Mouse (Mus musculus) CH12.LX (cell line): ENCODE results near the gene Gbgt1. TPM values are rescaled to one million over a fixed set of nuclear protein-coding genes. Genes with fewer than 3 reads are reported as not detected.

Source experiments
- DNase-seq: peaks from one replicate; pipeline ENCODE4 v3.0.0-alpha.2; 2013; ENCODE audit errors: extremely low read depth
- H3K27ac ChIP-seq: 2 replicates; pipeline ENCODE4 v1.5.1; 2012; ENCODE audit warnings: low read depth, mild to moderate bottlenecking, control low read depth, moderate library complexity; ENCODE audit not compliant: insufficient read depth
- H3K27me3 ChIP-seq: replicated peaks from 2 replicates; pipeline ENCODE3; 2012; ENCODE audit warnings: inconsistent platforms
- H3K36me3 ChIP-seq, 2 experiments: replicated peaks in 1 of 2; 2 replicates each; pipeline versions ENCODE3 to v1.6.1; 2012; ENCODE audit warnings: inconsistent platforms in 1 of 2, low read length in 1 of 2, mild to moderate bottlenecking in 1 of 2, mixed read lengths in 1 of 2, moderate library complexity in 1 of 2; ENCODE audit not compliant: control insufficient read depth in 1 of 2, insufficient read depth in 1 of 2
- H3K4me1 ChIP-seq, 2 experiments: 2 replicates each; pipeline ENCODE4 v1.6.1; 2012; ENCODE audit warnings: inconsistent platforms in 1 of 2, moderate library complexity in 1 of 2; ENCODE audit not compliant: insufficient read depth in 2 of 2, control insufficient read depth in 1 of 2
- H3K4me2 ChIP-seq: 2 replicates; pipeline ENCODE4 v1.6.1; 2012; ENCODE audit warnings: low read depth, mild to moderate bottlenecking, control low read depth; ENCODE audit not compliant: poor library complexity, insufficient read depth, severe bottlenecking
- H3K4me3 ChIP-seq, 3 experiments: fragments of 150-350 bp in 1 of 3; sonication (generic) in 1 of 3; replicated peaks in 1 of 3; 2 replicates each; pipeline versions ENCODE3 to v1.5.1; 2011 to 2012; ENCODE audit warnings: low read depth in 2 of 3, low read length in 2 of 3, mild to moderate bottlenecking in 2 of 3, moderate library complexity in 2 of 3, control low read depth in 1 of 3, improper control_type of control experiment in 1 of 3, inconsistent platforms in 1 of 3, mixed read lengths in 1 of 3; ENCODE audit not compliant: poor library complexity in 1 of 3
- H3K79me2 ChIP-seq: replicated peaks from 2 replicates; pipeline ENCODE4 v1.6.1; 2012; ENCODE audit warnings: mild to moderate bottlenecking, moderate library complexity; ENCODE audit not compliant: control insufficient read depth, poor library complexity, insufficient read depth, severe bottlenecking; ENCODE audit errors: extremely low read depth
- H3K9ac ChIP-seq: 2 replicates; pipeline ENCODE4 v1.6.1; 2012; ENCODE audit warnings: low read depth, mild to moderate bottlenecking, control low read depth, moderate library complexity; ENCODE audit not compliant: insufficient read depth
- H3K9me3 ChIP-seq: replicated peaks from 2 replicates; pipeline ENCODE3; 2012; ENCODE audit warnings: low read length, inconsistent platforms, mixed read lengths
- BHLHE40 ChIP-seq: IDR thresholded peaks from 2 replicates; pipeline ENCODE4 v1.6.1; 2011; ENCODE audit warnings: mild to moderate bottlenecking, low read depth, low read length, improper control_type of control experiment
- CTCF ChIP-seq, 2 experiments: IDR thresholded peaks in 1 of 2; conservative IDR thresholded peaks in 1 of 2; 2 replicates each; pipeline ENCODE4 v1.5.1; 2011 to 2012; ENCODE audit warnings: low read depth in 2 of 2, low read length in 2 of 2, improper control_type of control experiment in 1 of 2, inconsistent platforms in 1 of 2, mild to moderate bottlenecking in 1 of 2, moderate library complexity in 1 of 2
- HCFC1 ChIP-seq: IDR thresholded peaks from 2 replicates; pipeline ENCODE4 v1.6.1; 2012; ENCODE audit warnings: low read depth, mild to moderate bottlenecking, inconsistent platforms, low read length, improper control_type of control experiment
- IRF4 ChIP-seq: IDR thresholded peaks from 2 replicates; pipeline ENCODE4 v1.6.1; 2014; ENCODE audit warnings: low read depth, mild to moderate bottlenecking, inconsistent platforms, low read length, improper control_type of control experiment
- JUN ChIP-seq: IDR thresholded peaks from 2 replicates; pipeline ENCODE4 v1.6.1; 2011; ENCODE audit warnings: low read depth, mild to moderate bottlenecking, low read length, improper control_type of control experiment, moderate library complexity; ENCODE audit not compliant: insufficient read depth
- KAT2A ChIP-seq: IDR thresholded peaks from 2 replicates; pipeline ENCODE4 v1.6.1; 2012; ENCODE audit warnings: low read length, improper control_type of control experiment, inconsistent platforms; ENCODE audit not compliant: insufficient replicate concordance
- MAX ChIP-seq: IDR thresholded peaks from 2 replicates; pipeline ENCODE4 v1.6.1; 2011; ENCODE audit warnings: low read length, improper control_type of control experiment
- MXI1 ChIP-seq: IDR thresholded peaks from 2 replicates; pipeline ENCODE4 v1.6.1; 2011; ENCODE audit warnings: mild to moderate bottlenecking, low read depth, low read length, improper control_type of control experiment
- MYC ChIP-seq: IDR thresholded peaks from 2 replicates; pipeline ENCODE4 v1.6.1; 2011; ENCODE audit warnings: low read depth, mild to moderate bottlenecking, improper control_type of control experiment, low read length
- NRF1 ChIP-seq: IDR thresholded peaks from 2 replicates; pipeline ENCODE4 v1.6.1; 2014; ENCODE audit warnings: low read depth, mild to moderate bottlenecking, inconsistent platforms, low read length, improper control_type of control experiment, moderate library complexity
- PAX5 ChIP-seq: IDR thresholded peaks from 2 replicates; pipeline ENCODE4 v1.6.1; 2012; ENCODE audit warnings: low read length, inconsistent platforms, mixed read lengths
- POLR2A ChIP-seq: IDR thresholded peaks from 2 replicates; pipeline ENCODE4 v1.6.1; 2011; ENCODE audit warnings: low read depth, mild to moderate bottlenecking, improper control_type of control experiment, low read length
- POLR2AphosphoS2 ChIP-seq: IDR thresholded peaks from 2 replicates; pipeline ENCODE4 v1.6.1; 2011; ENCODE audit warnings: low read depth, low read length, improper control_type of control experiment
- SMC3 ChIP-seq: IDR thresholded peaks from 2 replicates; pipeline ENCODE4 v1.6.1; 2011; ENCODE audit warnings: low read depth, low read length, improper control_type of control experiment
- TBP ChIP-seq: conservative IDR thresholded peaks from 2 replicates; pipeline ENCODE4 v1.6.1; 2011; ENCODE audit warnings: low read depth, low read length, improper control_type of control experiment
- UBTF ChIP-seq: IDR thresholded peaks from 2 replicates; pipeline ENCODE4 v1.6.1; 2012; ENCODE audit warnings: low read depth, mild to moderate bottlenecking, inconsistent platforms, low read length, improper control_type of control experiment, moderate library complexity
- USF1 ChIP-seq: IDR thresholded peaks from 2 replicates; pipeline ENCODE4 v1.6.1; 2014; ENCODE audit warnings: low read depth, mild to moderate bottlenecking, inconsistent platforms, low read length, improper control_type of control experiment
- ZNF384 ChIP-seq: IDR thresholded peaks from 2 replicates; pipeline ENCODE4 v1.6.1; 2012; ENCODE audit warnings: low read depth, low read length, improper control_type of control experiment, inconsistent platforms
- dilution Hi-C: fragments of 300-500 bp; cut with MboI; formaldehyde crosslinking; loops from 2 replicates; pipeline ENCODE4 v1.14.3; 2020; ENCODE audit warnings: low sequenced_read_pairs; ENCODE audit not compliant: extremely low pct_unique_long_range_greater_than_20kb, extremely low pct_ligation_motif_present
- in situ Hi-C: fragments of 300-500 bp; cut with MboI; formaldehyde crosslinking; loops from 3 replicates; pipeline ENCODE4 v1.14.3; 2019; ENCODE audit warnings: low sequenced_read_pairs, low pct_ligation_motif_present, low pct_unique_long_range_greater_than_20kb, mixed read lengths
- polyA plus RNA-seq: library from polyadenylated mRNA; unstranded; fragments of >175 nt; gene quantifications from 2 replicates; pipeline ENCODE4 v1.2.1, GENCODE M21; 2012; ENCODE audit warnings: low read depth; ENCODE audit not compliant: insufficient read length
- total RNA-seq, 2 experiments: library from RNA; depleted of rRNA; stranded (reverse); fragments of 300-350 nt in 1 of 2; fragments of >200 nt in 1 of 2; gene quantifications; 2 replicates each; pipeline ENCODE4 v1.2.3; 2012 to 2014

Gbgt1 gene
- total and polyA plus RNA-seq, 3 experiments, result not detected

DNA sequence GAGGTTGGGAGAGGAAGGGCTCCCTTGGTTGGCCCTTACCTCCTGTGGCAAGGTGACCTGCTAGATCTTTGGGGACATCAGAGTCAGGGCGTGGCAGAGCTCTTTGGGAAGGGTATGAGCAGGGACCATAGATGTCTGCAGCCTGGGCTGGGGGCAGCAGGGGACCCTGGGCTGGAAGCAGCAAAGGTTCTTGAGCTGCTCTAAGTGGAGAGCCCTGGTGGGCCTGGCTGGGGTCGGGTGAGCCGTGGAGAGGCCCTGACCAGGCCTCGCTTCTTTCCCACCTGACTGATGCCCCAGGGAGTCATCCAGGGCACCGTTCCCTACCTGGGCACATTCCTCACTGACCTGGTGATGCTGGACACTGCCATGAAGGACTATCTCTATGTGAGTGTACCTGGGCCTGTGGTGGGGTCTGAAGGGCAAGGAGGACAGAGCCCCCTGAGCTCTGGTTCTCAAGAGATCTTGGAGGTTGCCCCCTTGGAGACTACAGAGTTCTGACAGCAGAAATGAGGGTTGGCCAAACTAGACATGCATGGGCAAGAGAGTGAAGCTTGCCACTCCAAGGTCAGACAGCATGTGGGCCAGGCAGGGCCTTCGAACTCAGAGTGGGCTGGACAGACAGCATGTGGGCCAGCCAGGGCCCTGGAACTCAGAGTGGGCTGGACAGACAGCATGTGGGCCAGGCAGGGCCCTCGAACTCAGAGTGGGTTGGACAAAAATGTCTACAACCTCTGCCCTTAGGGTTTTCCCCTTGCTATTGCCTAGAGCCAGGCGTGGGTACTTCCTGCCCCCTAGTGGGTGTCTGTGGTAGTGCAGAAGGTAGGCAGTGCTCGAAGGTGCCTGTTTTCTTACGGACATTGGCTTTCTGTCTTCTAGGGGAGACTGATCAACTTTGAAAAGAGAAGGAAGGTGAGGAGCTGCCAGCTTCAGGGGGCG lies 50.8 kb downstream of the Gbgt1 start (continued):
- no peak for TF ChIP-seq PAX5
- no peak for TF ChIP-seq UBTF
- no peak for TF ChIP-seq MXI1
- TF ChIP-seq KAT2A, result no peak
- TF ChIP-seq ZNF384, result no peak
- TF ChIP-seq HCFC1, result no peak
- TF ChIP-seq IRF4, result 0 out of 2 replicates have a peak, but pooled peaks have one; percentile 52
- TF ChIP-seq POLR2A, result no peak
- TF ChIP-seq NRF1, result no peak
- no peak for TF ChIP-seq USF1
- no peak for TF ChIP-seq TBP
- TF ChIP-seq MAX, result 0 out of 2 replicates have a peak, but pooled peaks have one; percentile 46

GRCm38 (mm10) chr2:28549157-28549556 lies 52.5 kb downstream of the Gbgt1 start:
- Histone ChIP-seq H3K4me3 (no peak overlapping the region), H3K27me3 (no peaks in the 10 kb centered on the region), H3K79me2 (no peaks in the 10 kb centered on the region), H3K4me1 (peaks cover 7 to 24% of the 10 kb centered on the region in 2 experiments), H3K4me2 (no peak overlapping the region), H3K27ac (no peak overlapping the region)
- in situ Hi-C loops, result loop anchor here (5.0 kb wide), 1 partner anchor 37 kb away; the partner anchor contains the start of gene Ralgds
- no peak for TF ChIP-seq JUN
- TF ChIP-seq MYC, result no peak
- no peak for TF ChIP-seq PAX5
- no peak for TF ChIP-seq POLR2AphosphoS2
- TF ChIP-seq SMC3, result no peak
- TF ChIP-seq CTCF (conservative IDR thresholded peaks at IDR 0.05 in 1 of 2, IDR thresholded peaks at IDR 0.05 in 1 of 2; ENCODE audit: low read depth in 2 of 2, low read length in 2 of 2), result no peak
- TF ChIP-seq HCFC1, result no peak
- no peak for TF ChIP-seq IRF4
- TF ChIP-seq BHLHE40, result no peak
- TF ChIP-seq MXI1, result no peak
- TF ChIP-seq NRF1, result no peak
- TF ChIP-seq, all 38 proteins: peak for 0
- Histone ChIP-seq H3K9me3 (no peaks in the 10 kb centered on the region), H3K9ac (no peak overlapping the region), H3K36me3 (peaks cover 56 to 95% of the 10 kb centered on the region in 2 experiments)
- dilution Hi-C loops, result no loop called here
- no peak for DNase-seq
